Mouse (Mus musculus) embryonic facial prominence, embryonic 15.5 days (tissue): ENCODE data around the gene Rab14. TPM values are rescaled to one million over a fixed set of nuclear protein-coding genes. Genes with fewer than 3 reads are reported as not detected.

Source experiments
- ATAC-seq: fragments of 200-750 bp; cut with Nextera tagmentation; 2 replicates; pipeline ENCODE4 v1.8.0; 2017; ENCODE audit warnings: low read depth, moderate TSS enrichment; ENCODE audit not compliant: insufficient number of reproducible peaks, low FRiP score, low TSS enrichment
- H3K27ac ChIP-seq: fragments of 300-500 bp; sonication (generic); replicated peaks from 2 replicates; pipeline ENCODE4 v1.5.1; 2015; ENCODE audit warnings: mild to moderate bottlenecking, inconsistent platforms
- H3K27me3 ChIP-seq: fragments of 300-500 bp; sonication (generic); 2 replicates; pipeline ENCODE4 v1.6.1; 2015; ENCODE audit warnings: inconsistent platforms
- H3K36me3 ChIP-seq: fragments of 300-500 bp; sonication (generic); 2 replicates; pipeline ENCODE4 v1.6.1; 2015; ENCODE audit warnings: mild to moderate bottlenecking, inconsistent platforms
- H3K4me1 ChIP-seq: fragments of 300-500 bp; sonication (generic); 2 replicates; pipeline ENCODE4 v1.6.1; 2015; ENCODE audit warnings: inconsistent platforms
- H3K4me2 ChIP-seq: fragments of 300-500 bp; sonication (generic); replicated peaks from 2 replicates; pipeline ENCODE4 v1.6.1; 2015; ENCODE audit warnings: mild to moderate bottlenecking, inconsistent platforms
- H3K4me3 ChIP-seq: fragments of 300-500 bp; sonication (generic); replicated peaks from 2 replicates; pipeline ENCODE4 v1.5.1; 2015; ENCODE audit warnings: mild to moderate bottlenecking, inconsistent platforms
- H3K9ac ChIP-seq: fragments of 300-500 bp; sonication (generic); 2 replicates; pipeline ENCODE4 v1.6.1; 2015; ENCODE audit warnings: inconsistent platforms
- H3K9me3 ChIP-seq: fragments of 300-500 bp; sonication (generic); replicated peaks from 2 replicates; pipeline ENCODE4 v1.6.1; 2016; ENCODE audit warnings: inconsistent platforms
- WGBS: fragments of 180-500 bp; shearing (Covaris S2); methylation state at CpG from one replicate; pipeline ENCODE4 v1.1.7; 2015; 5-methylcytosine and 5-hydroxymethylcytosine counted together
- polyA plus RNA-seq: library from polyadenylated mRNA; unstranded; fragments of >200 nt; fragmentation: Nextera tagmentation; extraction: Ambion mirVana; gene quantifications from 2 replicates; pipeline ENCODE4 v1.2.1, GENCODE M21; 2015

Gene Rab14
- polyA plus RNA-seq, 1 experiment from 2014 or later, result 352 TPM

DNA sequence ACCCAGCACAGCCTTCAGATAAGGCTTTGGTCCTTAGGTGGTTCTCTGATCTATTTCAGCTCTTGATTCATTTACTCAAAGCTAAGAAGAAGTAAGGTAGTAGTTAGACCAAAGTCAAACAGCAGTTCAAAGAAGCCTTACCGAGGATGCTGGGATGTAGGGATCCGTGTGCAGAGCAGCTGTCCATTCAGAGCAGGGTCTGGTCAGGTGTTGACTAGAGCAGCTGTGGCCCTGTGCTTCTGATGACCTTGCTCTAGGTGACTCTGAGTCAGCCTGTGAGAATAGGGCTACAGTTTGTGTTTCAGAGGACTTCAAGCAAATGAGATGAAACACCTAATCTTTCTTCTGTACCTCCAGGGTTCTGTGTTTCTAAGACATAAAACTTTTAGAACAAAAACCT, 31.5 kb downstream of the Rab14 start:
- H3K9me3 ChIP-seq, result no peaks in the 10 kb centered on the region
- ATAC-seq, result no peak
- no peak overlapping the region for H3K4me3 ChIP-seq
- no peaks in the 10 kb centered on the region for H3K27me3 ChIP-seq
- 81% methylated on average over 2 of the region's 2 CpGs for WGBS
- no peak overlapping the region for H3K4me2 ChIP-seq
- peaks cover 4% of the 10 kb centered on the region; the same call in 1 of the 2 replicates for H3K4me1 ChIP-seq
- H3K9ac ChIP-seq, result no peak overlapping the region
- peaks cover 79% of the 10 kb centered on the region for H3K36me3 ChIP-seq
- H3K27ac ChIP-seq, result no peak overlapping the region

DNA sequence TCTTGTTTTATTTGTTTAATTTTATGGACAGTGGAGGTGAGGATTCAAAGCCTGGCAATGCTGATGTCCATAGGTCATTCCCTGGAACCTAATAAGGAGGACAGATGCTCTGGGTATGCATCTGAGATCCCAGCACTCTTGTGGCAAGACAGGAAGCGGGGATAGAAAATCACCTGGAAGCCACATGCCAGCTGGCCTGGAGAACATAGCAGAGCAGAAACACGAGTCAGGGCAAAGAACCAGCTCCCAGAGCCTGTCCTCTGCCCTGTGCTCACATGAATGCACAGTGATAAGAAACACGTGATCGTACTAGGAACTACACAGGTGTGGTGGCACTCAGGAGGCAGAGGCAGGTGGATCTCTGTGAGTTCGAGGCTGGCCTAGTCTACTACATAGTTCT, 34.1 kb downstream of the Rab14 start:
- Histone ChIP-seq H3K9ac (no peak overlapping the region), H3K4me1 (no peaks in the 10 kb centered on the region), H3K27me3 (no peaks in the 10 kb centered on the region), H3K36me3 (peaks cover 78% of the 10 kb centered on the region), H3K4me2 (no peak overlapping the region), H3K9me3 (no peaks in the 10 kb centered on the region), H3K27ac (no peak overlapping the region), H3K4me3 (no peak overlapping the region)
- 85% methylated on average over 5 of the region's 5 CpGs for WGBS
- ATAC-seq, result no peak

DNA sequence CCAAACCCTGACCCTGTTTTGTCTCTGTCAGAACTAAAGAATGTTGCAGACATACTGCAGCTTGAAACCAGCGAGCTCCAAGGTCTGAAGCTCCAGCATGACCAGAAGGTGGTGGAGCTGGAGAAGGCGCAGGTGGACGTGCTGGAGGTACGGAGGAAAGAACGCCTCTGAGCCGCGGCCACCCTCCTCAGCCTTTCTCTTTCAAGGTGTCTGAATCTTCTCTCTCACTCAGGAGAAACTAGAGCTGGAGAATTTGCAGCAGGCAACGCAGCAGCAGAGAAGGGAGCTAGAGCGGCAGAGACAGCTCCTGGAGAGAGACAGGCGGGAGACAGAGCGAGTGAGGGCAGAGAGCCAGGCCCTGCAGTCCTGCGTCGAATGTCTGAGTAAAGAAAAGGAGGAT, 35.5 kb downstream of the Rab14 start:
- no peaks in the 10 kb centered on the region for H3K4me1 ChIP-seq
- no peaks in the 10 kb centered on the region for H3K9me3 ChIP-seq
- no peak for ATAC-seq
- no peak overlapping the region for H3K4me2 ChIP-seq
- no peak overlapping the region for H3K4me3 ChIP-seq
- no peak overlapping the region for H3K27ac ChIP-seq
- peaks cover 66% of the 10 kb centered on the region for H3K36me3 ChIP-seq
- no peak overlapping the region for H3K9ac ChIP-seq
- 94% methylated on average over 13 of the region's 13 CpGs for WGBS
- no peaks in the 10 kb centered on the region for H3K27me3 ChIP-seq

DNA sequence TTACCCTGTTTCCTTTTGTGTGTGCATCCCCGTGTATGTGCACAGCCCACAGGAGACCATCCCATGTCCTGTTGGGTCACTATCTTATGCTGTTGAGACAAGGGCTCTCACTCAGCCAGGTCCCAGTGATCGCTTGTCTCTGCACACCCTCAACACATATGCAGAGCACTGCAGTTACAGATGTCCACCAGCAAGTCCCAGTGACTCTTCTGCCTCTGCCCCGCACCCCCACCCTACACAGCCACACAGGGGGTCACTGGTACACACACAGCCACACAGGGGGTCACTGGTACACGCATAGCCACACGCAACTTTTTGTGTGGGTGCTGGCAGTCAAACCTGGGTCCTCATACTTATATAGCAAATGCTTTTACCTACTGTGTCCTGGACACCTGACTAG, 37.5 kb downstream of the Rab14 start:
- H3K9ac ChIP-seq, result no peak overlapping the region
- no peaks in the 10 kb centered on the region for H3K9me3 ChIP-seq
- 93% methylated on average over 5 of the region's 5 CpGs for WGBS
- no peaks in the 10 kb centered on the region for H3K27me3 ChIP-seq
- no peaks in the 10 kb centered on the region for H3K4me1 ChIP-seq
- H3K4me2 ChIP-seq, result no peak overlapping the region
- no peak overlapping the region for H3K27ac ChIP-seq
- H3K36me3 ChIP-seq, result peaks cover 67% of the 10 kb centered on the region
- no peak for ATAC-seq
- H3K4me3 ChIP-seq, result no peak overlapping the region

DNA sequence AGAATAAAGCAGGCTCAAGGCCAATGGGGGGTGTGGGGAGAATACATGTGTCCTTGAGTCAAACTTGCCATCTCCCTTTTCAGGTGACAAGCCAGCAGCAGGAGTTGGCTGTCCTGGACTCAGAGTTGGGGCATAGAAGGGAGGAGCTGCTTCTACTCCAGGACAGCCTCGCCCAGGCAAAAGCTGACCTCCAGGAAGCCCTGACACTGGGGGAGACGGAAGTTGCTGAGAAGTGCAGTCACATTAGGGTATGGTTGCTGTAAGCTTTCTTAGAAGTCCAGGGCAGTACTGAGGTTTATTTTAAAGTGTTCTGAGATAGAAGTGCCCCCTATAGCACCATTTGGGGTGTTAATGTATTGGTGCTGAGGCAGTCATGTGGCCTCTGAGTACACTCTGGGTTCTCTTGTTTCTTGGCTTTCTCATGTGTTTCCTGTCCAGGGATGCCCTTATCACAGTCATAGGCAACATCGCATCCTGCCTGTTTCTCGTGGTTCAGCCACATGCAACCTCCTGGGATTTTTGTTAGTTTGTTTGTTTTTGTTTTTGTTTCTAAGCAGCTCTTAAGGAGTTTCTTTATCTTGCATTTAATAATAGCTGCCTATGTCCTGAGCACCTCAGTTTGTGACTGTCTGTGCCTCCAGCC, 39.0 kb downstream of the Rab14 start:
- 76% methylated on average over 4 of the region's 4 CpGs for WGBS
- no peak for ATAC-seq

DNA sequence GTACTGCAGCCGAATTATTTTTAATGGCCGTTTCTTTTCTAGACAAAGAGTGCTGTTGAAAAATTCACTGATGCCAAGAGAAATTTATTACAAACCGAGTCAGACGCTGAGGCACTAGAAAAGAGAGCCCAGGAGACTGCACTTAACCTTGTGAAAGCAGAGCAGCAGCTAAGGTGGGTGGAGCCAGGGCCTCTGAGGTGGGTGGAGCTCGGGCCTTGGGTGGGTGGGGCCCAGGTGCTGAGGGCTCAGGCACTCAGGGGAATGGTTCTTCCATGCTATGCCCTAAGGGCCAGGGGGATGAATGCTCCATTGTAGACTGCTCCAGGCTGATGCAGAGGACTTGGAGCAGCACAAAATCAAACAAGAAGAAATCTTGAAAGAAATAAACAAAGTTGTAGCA, 40.7 kb downstream of the Rab14 start:
- Histone ChIP-seq H3K4me2 (no peak overlapping the region), H3K4me3 (no peak overlapping the region), H3K9ac (no peak overlapping the region), H3K36me3 (peaks cover 69% of the 10 kb centered on the region), H3K27me3 (no peaks in the 10 kb centered on the region), H3K9me3 (no peaks in the 10 kb centered on the region), H3K4me1 (no peaks in the 10 kb centered on the region), H3K27ac (no peak overlapping the region)
- 43% methylated on average over 5 of the region's 5 CpGs for WGBS
- ATAC-seq, result no peak

More for the DNA sequence above, 39.0 kb downstream of the Rab14 start:
- Histone ChIP-seq H3K27ac (no peak overlapping the region), H3K27me3 (no peaks in the 10 kb centered on the region), H3K4me3 (no peak overlapping the region), H3K36me3 (peaks cover 69% of the 10 kb centered on the region), H3K9ac (no peak overlapping the region), H3K9me3 (no peaks in the 10 kb centered on the region), H3K4me2 (no peak overlapping the region), H3K4me1 (no peaks in the 10 kb centered on the region)

DNA sequence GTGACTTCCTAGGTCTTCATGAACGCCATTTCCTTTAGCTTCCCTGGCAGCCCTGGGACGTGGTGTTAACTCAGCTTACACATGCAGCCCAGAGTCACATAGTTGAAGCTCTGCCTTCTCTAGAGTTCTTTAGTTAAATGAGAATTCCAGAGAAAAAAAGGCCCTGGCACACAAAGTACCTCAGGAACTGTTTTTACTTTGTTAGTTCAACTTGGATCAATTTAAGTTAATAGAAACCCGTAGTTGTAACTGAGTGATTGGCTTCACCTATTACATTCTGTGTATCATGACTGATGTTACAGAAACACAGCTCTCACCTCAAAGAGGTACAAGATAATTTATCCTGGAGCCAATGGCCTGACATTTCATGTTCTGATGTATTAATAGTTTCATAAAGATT, 42.6 kb downstream of the Rab14 start:
- Histone ChIP-seq H3K4me1 (no peaks in the 10 kb centered on the region), H3K9ac (no peak overlapping the region), H3K9me3 (no peaks in the 10 kb centered on the region), H3K4me2 (no peak overlapping the region), H3K36me3 (peaks cover 75% of the 10 kb centered on the region), H3K27ac (no peak overlapping the region), H3K4me3 (no peak overlapping the region), H3K27me3 (no peaks in the 10 kb centered on the region)
- WGBS, result 63% methylated on average over 3 of the region's 3 CpGs
- no peak for ATAC-seq

DNA sequence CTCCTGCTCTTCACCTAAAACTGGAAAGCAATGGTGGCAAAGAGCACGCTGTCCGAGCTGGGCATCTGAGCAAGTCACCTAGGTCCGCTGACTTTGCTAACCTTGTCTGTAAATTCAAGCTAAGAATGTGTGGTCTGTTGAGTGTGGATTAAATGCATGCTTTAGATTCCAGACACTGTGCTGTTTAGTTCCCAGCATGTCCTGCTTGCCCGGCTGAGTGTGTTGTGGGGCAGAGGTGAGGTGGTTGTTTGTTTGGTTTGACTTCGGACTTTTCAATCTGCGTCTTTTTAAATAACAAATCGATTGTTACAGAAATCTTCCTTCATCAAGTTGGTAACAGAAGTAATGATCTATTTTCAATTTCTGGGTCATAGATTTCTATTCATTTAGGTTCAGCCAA, 43.1 kb downstream of the Rab14 start:
- no peak overlapping the region for H3K4me2 ChIP-seq
- H3K4me3 ChIP-seq, result no peak overlapping the region
- 79% methylated on average over 7 of the region's 7 CpGs for WGBS
- no peaks in the 10 kb centered on the region for H3K27me3 ChIP-seq
- H3K36me3 ChIP-seq, result peaks cover 75% of the 10 kb centered on the region
- no peaks in the 10 kb centered on the region for H3K9me3 ChIP-seq
- no peak for ATAC-seq
- H3K4me1 ChIP-seq, result no peaks in the 10 kb centered on the region
- H3K9ac ChIP-seq, result no peak overlapping the region
- no peak overlapping the region for H3K27ac ChIP-seq

DNA sequence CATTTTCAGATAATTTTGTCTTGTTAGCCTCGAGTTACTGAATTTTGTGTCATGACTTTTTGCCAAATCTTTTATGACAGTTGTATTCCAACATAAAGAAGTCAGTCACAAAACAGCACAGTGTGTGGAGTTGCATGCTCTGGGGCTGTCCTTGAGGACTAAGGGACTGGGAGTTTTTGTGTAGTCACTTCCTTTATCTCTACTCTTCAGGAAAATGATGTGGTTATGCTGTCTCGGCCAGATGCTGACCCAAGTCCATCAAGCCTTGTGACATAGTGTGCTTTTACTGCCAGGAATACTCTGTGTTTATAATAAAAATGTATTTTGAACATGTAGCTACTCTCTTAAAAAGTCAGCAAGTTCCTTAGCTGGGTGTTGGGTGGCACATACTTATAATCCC, 43.9 kb downstream of the Rab14 start:
- H3K4me2 ChIP-seq, result no peak overlapping the region
- no peak overlapping the region for H3K27ac ChIP-seq
- ATAC-seq, result no peak
- no peak overlapping the region for H3K4me3 ChIP-seq
- no peaks in the 10 kb centered on the region for H3K27me3 ChIP-seq
- 75% methylated on average over 2 of the region's 2 CpGs for WGBS
- no peaks in the 10 kb centered on the region for H3K4me1 ChIP-seq
- H3K36me3 ChIP-seq, result peaks cover 76% of the 10 kb centered on the region
- no peak overlapping the region for H3K9ac ChIP-seq
- no peaks in the 10 kb centered on the region for H3K9me3 ChIP-seq

DNA sequence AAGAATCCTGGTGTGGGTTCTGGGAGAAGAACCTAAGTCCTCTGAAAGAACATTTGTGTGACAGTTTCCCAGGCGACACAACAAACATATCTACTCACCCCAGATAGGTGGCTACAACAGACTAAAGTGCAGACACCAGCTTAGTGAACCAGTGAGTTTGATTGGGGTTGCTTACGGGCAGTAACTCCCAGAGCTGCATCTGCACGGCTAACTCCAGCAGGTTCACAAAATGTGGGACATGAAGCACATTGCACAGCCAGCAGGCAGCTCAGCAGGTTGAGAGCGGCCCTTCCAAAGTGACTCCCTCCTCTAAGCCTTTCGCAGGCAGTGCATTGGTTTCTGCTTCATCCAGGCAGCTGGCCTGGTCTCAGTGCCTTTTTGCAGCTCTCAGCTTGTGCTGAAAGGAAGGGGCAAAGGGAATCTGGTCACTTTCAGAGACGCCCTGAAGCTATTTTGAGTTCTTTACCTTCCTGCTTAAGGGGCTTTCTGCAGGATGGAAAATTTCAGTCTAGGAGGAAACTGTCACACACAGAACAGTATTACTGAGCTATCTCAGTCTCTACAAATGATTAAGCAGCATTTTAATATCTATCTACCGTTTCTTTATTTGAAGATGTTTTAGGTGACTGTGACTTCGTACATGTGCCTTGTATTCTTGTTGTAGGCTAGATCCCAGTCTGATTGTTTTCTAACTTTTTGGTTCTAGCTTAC, 46.9 kb downstream of the Rab14 start:
- no peaks in the 10 kb centered on the region for H3K27me3 ChIP-seq
- WGBS, result 83% methylated on average over 8 of the region's 8 CpGs
- no peak overlapping the region for H3K9ac ChIP-seq
- H3K36me3 ChIP-seq, result peaks cover 92% of the 10 kb centered on the region
- ATAC-seq, result no peak
- no peak overlapping the region for H3K4me3 ChIP-seq
- no peaks in the 10 kb centered on the region for H3K4me1 ChIP-seq
- no peaks in the 10 kb centered on the region for H3K9me3 ChIP-seq
- no peak overlapping the region for H3K4me2 ChIP-seq
- no peak overlapping the region for H3K27ac ChIP-seq

DNA sequence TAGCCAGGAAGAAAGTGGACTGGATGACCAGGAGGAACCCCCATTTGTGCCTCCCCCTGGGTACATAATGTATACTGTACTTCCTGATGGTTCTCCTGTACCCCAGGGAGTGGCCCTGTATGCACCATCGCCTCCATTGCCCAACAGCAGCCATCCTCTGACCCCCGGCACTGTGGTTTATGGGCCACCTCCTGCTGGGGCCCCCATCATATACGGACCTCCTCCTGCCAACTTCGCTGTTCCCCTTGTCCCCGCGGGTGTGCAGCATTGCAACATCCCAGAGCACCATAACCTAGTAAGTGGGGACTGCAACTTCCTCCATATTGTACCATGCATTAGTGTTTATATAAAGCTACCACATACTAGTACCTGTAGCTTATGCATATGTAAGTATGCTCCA, 47.7 kb downstream of the Rab14 start:
- Histone ChIP-seq H3K27ac (no peak overlapping the region), H3K9ac (no peak overlapping the region), H3K4me3 (no peak overlapping the region), H3K4me1 (no peaks in the 10 kb centered on the region), H3K36me3 (peaks cover 92% of the 10 kb centered on the region), H3K27me3 (no peaks in the 10 kb centered on the region), H3K9me3 (no peaks in the 10 kb centered on the region), H3K4me2 (no peak overlapping the region)
- no peak for ATAC-seq
- 88% methylated on average over 6 of the region's 6 CpGs for WGBS
